Mouse (Mus musculus) yolk sac, embryonic 10.5 days (tissue): Measurements from ENCODE around the gene Gpr183.
A peak's percentile ranks its signal among the peaks of the same experiment; 100 is the strongest.

Experiments used
- DNase-seq: peaks from one replicate; pipeline ENCODE4 v3.0.0-alpha.2; 2017; ENCODE audit warnings: low spot score

The Gpr183 gene

GRCm38 (mm10) chr14:121987287-121987686 lies 22.3 kb upstream of the Gpr183 start:
- DNase-seq = no peak

GRCm38 (mm10) chr14:121986028-121986427 lies 21.0 kb upstream of the Gpr183 start:
- DNase-seq = no peak

GRCm38 (mm10) chr14:121985477-121985876 lies 20.5 kb upstream of the Gpr183 start:
- no peak for DNase-seq

GRCm38 (mm10) chr14:121983009-121983933 lies 18.3 kb upstream of the Gpr183 start:
- peak; percentile 31 for DNase-seq

- DNase-seq = peak; percentile 62
These were observed 16.5 kb upstream of the Gpr183 start for GRCm38 (mm10) chr14:121981531-121981930.

- no peak for DNase-seq
These were observed 8.1 kb upstream of the Gpr183 start for GRCm38 (mm10) chr14:121973114-121973513.

GRCm38 (mm10) chr14:121970402-121970801 lies 5.4 kb upstream of the Gpr183 start:
- no peak for DNase-seq

- DNase-seq = no peak
These were observed 2.1 kb upstream of the Gpr183 start for GRCm38 (mm10) chr14:121967095-121967494.

GRCm38 (mm10) chr14:121965461-121965860 lies 466 bp upstream of the Gpr183 start:
- DNase-seq = no peak

GRCm38 (mm10) chr14:121963942-121964335 lies 1.1 kb downstream of the Gpr183 start:
- no peak for DNase-seq

GRCm38 (mm10) chr14:121963251-121963941 lies 1.6 kb downstream of the Gpr183 start:
- no peak for DNase-seq

GRCm38 (mm10) chr14:121962128-121962890 lies 2.7 kb downstream of the Gpr183 start:
- DNase-seq = no peak

- DNase-seq = no peak
These were observed 3.4 kb downstream of the Gpr183 start for GRCm38 (mm10) chr14:121961496-121962127.

- DNase-seq = no peak
These were observed 4.0 kb downstream of the Gpr183 start for GRCm38 (mm10) chr14:121960997-121961396.

- no peak for DNase-seq
These were observed 4.5 kb downstream of the Gpr183 start for GRCm38 (mm10) chr14:121960531-121960930.

GRCm38 (mm10) chr14:121960031-121960430 lies 5.0 kb downstream of the Gpr183 start:
- DNase-seq = no peak

GRCm38 (mm10) chr14:121959538-121959980 lies 5.4 kb downstream of the Gpr183 start:
- DNase-seq = no peak

- DNase-seq = no peak
These were observed 6.1 kb downstream of the Gpr183 start for GRCm38 (mm10) chr14:121958751-121959537.

GRCm38 (mm10) chr14:121958041-121958750 lies 6.8 kb downstream of the Gpr183 start:
- DNase-seq = no peak

- DNase-seq = no peak
These were observed 7.7 kb downstream of the Gpr183 start for GRCm38 (mm10) chr14:121957176-121957871.
